Mouse (Mus musculus): ENCODE results near the gene Psme1.

Gene Psme1

DNA sequence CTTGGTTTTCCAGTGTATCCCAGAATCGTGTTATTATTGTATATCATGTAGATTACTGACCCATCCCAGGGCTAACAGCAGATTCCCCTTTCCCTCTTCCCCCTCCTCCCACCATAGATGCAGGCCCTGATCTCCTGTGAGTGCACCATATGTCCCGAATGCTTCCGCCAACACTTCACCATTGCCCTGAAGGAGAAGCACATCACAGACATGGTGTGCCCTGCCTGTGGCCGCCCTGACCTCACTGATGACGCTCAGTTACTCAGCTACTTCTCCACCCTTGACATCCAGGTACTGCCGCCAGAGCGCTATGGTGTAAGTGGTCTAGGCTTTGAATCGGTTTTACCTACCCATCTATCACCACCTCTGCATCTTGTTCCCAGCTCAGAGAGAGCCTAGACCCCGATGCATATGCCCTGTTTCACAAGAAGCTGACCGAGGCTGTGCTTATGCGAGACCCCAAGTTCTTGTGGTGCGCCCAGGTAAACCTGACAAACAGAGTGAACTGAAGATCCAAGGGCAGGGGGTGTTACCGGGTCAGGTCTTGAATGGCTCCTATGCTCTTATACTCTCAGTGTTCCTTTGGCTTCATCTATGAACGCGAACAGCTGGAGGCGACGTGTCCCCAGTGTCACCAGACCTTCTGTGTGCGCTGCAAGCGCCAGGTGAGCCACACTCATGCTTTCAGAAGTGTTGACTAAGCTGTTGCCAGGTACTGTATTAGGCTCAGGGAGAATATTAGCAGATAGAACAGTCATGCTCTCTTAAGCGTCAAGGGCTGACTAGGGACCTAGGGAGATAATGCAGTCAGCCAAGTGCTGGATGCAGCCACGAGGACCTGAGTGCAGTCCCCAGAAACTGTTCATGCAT is 20.8 kb downstream of the Psme1 start:
- DNase-seq (ENCODE audit: extremely low spot score): no peak

DNA sequence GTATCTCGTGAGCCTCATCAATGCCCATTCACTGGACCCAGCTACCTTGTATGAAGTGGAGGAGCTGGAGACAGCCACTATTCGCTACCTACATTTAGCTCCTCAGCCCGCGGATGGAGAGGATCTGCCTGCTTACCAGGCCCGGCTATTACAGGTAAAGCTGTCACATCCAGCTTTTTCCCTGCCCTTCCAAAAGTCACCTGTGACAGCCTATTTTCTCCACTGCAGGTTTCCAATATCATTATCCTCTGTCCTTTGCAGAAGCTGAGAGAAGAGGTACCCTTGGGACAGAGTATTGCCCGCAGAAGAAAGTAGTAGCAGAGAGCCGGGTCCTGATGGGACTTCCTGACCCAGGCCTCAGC is 25.3 kb downstream of the Psme1 start, which contains the start of gene Irf9:
TSS of gene Irf9 (plus strand) at position 301 of the 362 bp plus-strand sequence.
- DNase-seq (ENCODE audit: extremely low spot score): no peak

- peak; percentile 84 for DNase-seq (ENCODE audit: extremely low spot score)
Observed at GRCm38 (mm10) chr14:55603633-55604576, 26.0 kb downstream of the Psme1 start.

GRCm38 (mm10) chr14:55604823-55605222 is 26.9 kb downstream of the Psme1 start:
- no peak for DNase-seq (ENCODE audit: extremely low spot score)

DNA sequence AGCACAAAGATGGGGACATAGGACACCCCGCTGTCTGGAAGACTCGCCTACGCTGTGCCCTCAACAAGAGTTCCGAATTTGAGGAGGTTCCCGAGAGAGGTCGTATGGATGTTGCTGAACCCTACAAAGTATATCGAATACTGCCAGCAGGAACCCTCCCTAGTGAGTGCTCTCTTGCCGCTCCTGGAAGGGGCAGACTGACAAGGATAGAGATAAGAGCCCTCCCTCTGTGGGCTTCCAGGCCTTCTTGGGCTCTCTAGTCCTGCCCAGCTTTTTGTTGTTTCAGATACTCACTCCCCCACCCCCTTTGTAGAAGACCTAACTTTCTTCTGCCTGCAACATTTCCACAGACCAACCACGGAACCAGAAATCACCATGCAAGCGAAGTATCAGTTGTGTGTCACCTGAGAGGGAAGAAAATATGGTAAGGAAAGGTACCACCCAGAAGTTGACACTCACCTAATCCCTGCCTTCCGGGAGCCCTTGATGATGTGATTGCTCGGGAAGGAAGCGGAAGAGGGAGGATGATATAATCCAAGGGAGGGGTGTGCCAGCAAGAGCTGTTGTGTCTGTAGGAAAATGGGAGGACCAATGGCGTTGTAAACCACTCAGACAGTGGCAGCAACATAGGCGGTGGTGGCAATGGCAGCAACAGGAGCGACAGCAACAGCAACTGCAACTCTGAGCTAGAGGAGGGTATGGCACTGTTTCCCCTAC is 28.0 kb downstream of the Psme1 start:
- no peak for DNase-seq (ENCODE audit: extremely low spot score)

GRCm38 (mm10) chr14:55608339-55608738 is 30.4 kb downstream of the Psme1 start:
- no peak for DNase-seq (ENCODE audit: extremely low spot score)

- DNase-seq (ENCODE audit: extremely low spot score): no peak
Observed at GRCm38 (mm10) chr14:55613346-55613745, 35.4 kb downstream of the Psme1 start.

DNA sequence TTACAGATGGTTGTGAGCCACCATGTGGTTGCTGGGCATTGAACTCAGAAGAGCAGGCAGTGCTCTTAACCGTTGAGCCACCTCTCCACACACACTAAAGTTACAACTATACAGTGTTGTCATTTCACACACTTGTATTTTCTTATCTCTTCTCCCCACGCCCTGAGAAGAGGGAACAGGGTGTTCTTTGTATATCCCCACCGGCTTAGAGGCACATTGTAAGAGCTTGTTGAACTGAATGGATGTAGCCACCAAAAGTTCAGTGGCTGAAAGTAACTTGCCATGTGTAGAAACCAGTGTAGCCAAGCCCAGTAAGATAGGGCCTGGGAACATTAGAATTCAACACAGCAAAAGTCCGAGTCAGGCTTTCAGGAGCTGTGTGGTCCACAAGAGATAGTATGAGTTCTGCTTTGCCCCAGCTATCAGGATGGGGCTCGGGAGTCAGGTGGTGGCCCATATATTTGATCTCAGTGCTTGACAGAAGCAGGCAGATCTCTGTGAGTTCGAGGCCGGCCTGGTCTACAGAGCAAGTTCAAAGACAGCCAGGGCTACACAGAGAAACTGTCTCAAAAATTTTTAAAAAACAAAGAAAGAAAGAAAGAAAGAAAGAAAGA is 36.7 kb downstream of the Psme1 start:
- DNase-seq (ENCODE audit: extremely low spot score): no peak

DNA sequence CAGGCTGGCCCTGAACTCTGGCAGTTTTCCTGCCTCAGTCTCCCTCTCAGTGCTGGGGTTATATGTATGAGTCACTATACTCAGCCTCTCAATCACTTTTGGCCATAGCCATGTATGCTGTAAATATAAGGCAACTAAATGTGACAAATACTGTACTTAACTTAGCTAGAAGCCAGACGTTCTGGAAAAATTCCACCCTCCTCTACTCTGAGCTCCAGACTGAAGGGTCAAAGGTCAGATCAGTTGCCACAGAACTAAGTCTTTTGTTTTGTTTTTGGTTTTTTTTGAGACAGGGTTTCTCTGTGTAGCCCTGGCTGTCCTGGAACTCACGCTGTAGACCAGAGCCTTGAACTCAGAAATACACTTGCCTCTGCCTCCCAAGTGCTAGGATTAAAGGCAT is 38.0 kb downstream of the Psme1 start:
- no peak for DNase-seq (ENCODE audit: extremely low spot score)

GRCm38 (mm10) chr14:55616844-55617243 is 38.9 kb downstream of the Psme1 start:
- no peak for DNase-seq (ENCODE audit: extremely low spot score)

DNA sequence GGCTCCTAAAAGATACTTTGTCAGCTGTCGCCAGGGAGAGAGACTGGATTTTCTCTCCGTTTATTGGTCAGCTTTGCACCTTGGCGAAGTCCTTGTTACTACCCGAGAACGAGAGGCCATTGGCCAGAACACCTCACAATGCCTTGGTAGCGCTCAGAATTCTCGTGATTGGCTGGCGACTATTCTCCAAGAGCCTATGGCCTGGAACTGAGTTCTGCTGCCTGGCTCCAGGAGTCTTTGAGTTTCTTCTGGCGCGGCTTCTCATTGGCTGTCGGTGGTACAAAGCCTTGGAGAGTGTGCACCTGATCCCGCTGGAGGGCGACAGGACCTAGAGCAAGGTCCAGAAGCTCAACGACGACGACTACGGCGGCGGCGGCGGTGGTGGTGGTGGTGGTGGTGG is 39.9 kb downstream of the Psme1 start, which contains the start of gene Rec8:
TSS of gene Rec8 (plus strand) at position 216 of the 400 bp plus-strand sequence.
- peak; percentile 56 for DNase-seq (ENCODE audit: extremely low spot score)

DNA sequence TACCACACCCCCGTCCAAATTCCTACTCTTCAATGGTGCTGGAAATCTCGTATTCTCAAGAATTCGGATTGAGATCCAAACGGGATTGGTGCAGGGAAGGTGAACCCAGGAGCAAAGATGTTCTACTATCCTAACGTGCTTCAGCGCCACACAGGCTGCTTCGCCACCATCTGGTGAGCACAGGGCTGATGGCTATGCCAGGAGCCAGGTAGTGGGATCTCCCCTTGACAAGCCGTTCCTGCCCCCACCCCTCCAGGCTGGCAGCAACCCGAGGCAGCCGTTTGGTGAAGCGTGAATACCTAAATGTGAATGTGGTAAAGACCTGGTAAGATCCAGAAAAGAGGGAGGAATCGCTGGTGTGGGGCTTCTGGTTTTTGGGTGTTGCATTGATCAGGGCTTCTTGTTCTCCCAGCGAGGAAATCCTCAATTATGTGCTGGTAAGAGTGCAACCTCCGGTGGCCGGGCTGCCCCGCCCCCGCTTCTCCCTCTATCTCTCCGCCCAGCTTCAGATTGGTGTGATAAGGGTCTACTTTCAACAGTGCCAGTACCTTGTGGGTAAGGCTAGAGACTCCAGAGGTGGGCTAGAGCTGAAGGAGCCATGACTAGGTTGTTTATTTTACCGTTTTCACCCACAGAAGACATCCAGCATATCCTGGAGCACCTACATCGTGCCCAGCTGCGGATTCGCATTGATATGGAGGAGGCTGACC is 40.7 kb downstream of the Psme1 start:
- DNase-seq (ENCODE audit: extremely low spot score): no peak

DNA sequence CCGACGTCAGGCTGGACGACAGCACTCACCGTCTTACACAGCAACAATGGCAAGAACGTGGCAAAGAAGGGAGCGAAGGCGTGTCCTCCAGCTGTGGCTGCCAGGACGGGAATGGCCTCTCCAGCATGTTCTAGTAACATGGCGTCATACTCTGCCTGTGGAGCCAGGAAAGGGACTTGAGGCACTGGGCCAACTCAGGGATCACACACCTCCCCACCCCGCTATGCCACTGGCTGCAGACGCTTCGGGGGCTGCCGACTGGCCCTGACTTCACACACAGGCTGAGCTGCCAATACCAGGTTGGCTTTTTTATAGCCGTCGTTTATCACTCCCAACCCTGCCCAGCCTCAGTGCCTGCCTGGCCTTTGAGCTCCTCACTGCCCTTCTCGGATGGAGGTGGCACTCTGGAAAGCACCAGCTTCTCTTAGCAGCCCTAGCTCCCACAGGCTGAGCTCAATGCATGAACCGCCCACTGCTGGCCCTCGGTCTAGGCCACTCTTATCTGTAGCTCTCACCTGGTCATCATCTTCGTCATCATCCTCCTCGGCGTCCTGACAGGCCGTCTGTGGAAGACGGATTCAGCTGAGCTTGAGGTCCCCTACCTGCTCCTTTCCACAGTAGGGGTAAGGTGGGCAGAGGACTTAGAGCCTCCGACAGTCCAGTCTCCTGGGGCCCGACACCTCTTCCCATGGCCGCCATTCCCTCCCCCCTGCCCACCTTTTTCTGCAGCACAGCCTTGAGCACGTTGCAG is 50.3 kb downstream of the Psme1 start:
- no peak for DNase-seq (ENCODE audit: extremely low spot score)

DNA sequence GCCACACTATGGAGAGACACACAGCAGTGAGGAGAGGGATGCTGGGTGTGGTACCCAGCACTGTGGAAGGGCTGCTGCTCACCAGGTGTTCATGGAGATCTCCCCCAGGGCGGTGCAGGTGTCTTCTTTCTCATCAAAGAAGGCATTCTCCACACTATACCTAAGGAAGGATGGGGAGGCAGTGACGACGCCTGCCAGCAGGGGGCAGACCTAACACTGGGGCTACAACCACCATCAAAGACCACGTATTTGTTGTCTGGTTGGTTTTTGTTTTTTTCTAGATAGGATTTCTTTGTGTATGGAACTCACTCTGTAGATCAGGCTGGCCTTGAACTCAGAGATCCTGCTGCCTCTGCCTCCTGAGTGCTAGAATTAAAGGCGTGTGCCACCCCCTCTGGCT is 51.4 kb downstream of the Psme1 start:
- no peak for DNase-seq (ENCODE audit: extremely low spot score)

All from embryo, embryonic 9.5 days (tissue).